Mouse (Mus musculus) forebrain, embryonic 10.5 days (tissue): ENCODE measurements around the gene Man1b1. TPM values are rescaled to one million over a fixed set of nuclear protein-coding genes. Genes with fewer than 3 reads are reported as not detected.

Experiments used
- DNase-seq: peaks from one replicate; pipeline ENCODE4 v3.0.0-alpha.2; 2017; ENCODE audit warnings: low spot score; ENCODE audit errors: extremely low spot score
- H3K27ac ChIP-seq: fragments of 300-500 bp; sonication (generic); 2 replicates; pipeline ENCODE4 v1.5.1; 2016; ENCODE audit warnings: mild to moderate bottlenecking
- H3K27me3 ChIP-seq: fragments of 300-500 bp; sonication (generic); 2 replicates; pipeline ENCODE4 v1.6.1; 2016; ENCODE audit warnings: mild to moderate bottlenecking; ENCODE audit not compliant: poor library complexity, severe bottlenecking
- H3K36me3 ChIP-seq: fragments of 300-500 bp; sonication (generic); replicated peaks from 2 replicates; pipeline ENCODE4 v1.6.1; 2016; ENCODE audit warnings: mild to moderate bottlenecking, moderate library complexity
- H3K4me1 ChIP-seq: fragments of 300-500 bp; sonication (generic); 2 replicates; pipeline ENCODE4 v1.6.1; 2016
- H3K4me3 ChIP-seq: fragments of 300-500 bp; sonication (generic); 2 replicates; pipeline ENCODE4 v1.5.1; 2016; ENCODE audit warnings: mild to moderate bottlenecking, moderate library complexity
- H3K9me3 ChIP-seq: fragments of 300-500 bp; sonication (generic); 2 replicates; pipeline ENCODE4 v1.6.1; 2016; ENCODE audit warnings: mild to moderate bottlenecking, moderate library complexity
- WGBS: fragments of 180-500 bp; shearing (Covaris S2); methylation state at CpG from one replicate; pipeline ENCODE4 v1.1.7; 2016; 5-methylcytosine and 5-hydroxymethylcytosine counted together
- polyA plus RNA-seq: library from polyadenylated mRNA; unstranded; fragments of >200 nt; fragmentation: Nextera tagmentation; extraction: Ambion mirVana; gene quantifications from 2 replicates; pipeline ENCODE4 v1.2.1, GENCODE M21; 2016

Gene Man1b1
- polyA plus RNA-seq, 1 experiment from 2014 or later: 53.5 TPM

- Histone ChIP-seq H3K27ac (no peak within 1 kb of the TSS), H3K4me1 (peaks cover 10% of the 10 kb centered on the region), H3K4me3 (peak within 1 kb of the TSS; percentile 49), H3K36me3 (no peaks in the 10 kb centered on the region), H3K27me3 (peaks cover 74% of the 10 kb centered on the region), H3K9me3 (no peaks in the 10 kb centered on the region)
- peak; percentile 67 for DNase-seq
- 9% methylated on average over 58 of the region's 58 CpGs for WGBS
Measured at GRCm38 (mm10) chr2:25318971-25319773, 13.0 kb upstream of the Man1b1 start, which contains the start of gene Grin1. Grin1 (minus strand) TSS chr2:25319187.

DNA sequence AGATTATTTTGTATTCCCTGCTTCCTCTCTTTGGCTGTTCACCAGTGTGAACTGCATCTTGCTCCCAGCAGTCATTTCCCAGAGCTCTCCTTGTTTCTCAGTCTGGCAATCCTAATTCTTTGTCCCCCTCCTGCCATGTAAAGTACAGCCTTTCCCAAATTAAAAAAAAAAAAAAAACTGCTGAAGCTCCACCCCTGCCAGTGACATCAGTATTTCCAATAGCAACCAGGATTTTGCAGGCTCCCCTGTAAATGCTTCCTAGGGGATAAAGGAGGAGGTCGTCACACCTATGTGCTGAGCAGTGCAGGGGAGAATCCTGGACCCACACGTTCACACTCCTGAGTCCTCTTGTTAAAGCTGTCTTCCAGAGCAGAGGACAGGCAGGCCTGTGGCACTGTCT, 12.1 kb upstream of the Man1b1 start:
- Histone ChIP-seq H3K27me3 (peaks cover 65% of the 10 kb centered on the region), H3K4me1 (peaks cover 10% of the 10 kb centered on the region), H3K4me3 (no peak overlapping the region), H3K36me3 (no peaks in the 10 kb centered on the region), H3K9me3 (no peaks in the 10 kb centered on the region), H3K27ac (no peak overlapping the region)
- no peak for DNase-seq
- 34% methylated on average over 2 of the region's 2 CpGs for WGBS

GRCm38 (mm10) chr2:25326036-25326435, 6.1 kb upstream of the Man1b1 start:
- 80% methylated on average over 2 of the region's 2 CpGs for WGBS
- Histone ChIP-seq H3K4me1 (peaks cover under 1% of the 10 kb centered on the region), H3K27ac (no peak overlapping the region), H3K4me3 (no peak overlapping the region), H3K27me3 (peaks cover 8% of the 10 kb centered on the region), H3K36me3 (no peaks in the 10 kb centered on the region), H3K9me3 (no peaks in the 10 kb centered on the region)
- no peak for DNase-seq

DNA sequence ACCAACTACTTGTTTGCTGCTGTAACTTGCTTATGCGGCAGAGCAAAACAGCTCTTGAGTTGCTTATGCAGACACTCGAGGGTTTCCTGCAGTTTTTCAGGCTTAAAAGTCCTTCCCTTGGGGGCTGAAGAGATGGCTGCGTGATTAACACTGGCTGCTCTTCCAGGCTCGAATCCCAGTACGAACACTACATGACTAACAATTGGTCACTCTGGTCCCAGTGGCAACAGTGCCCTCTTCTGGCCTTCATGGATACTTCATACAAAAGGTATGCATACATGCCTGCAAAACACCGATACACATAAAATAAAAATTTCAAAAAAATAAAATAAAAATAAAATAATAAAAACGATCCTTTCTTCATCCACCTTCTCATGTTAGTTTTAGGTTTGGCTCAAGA, 3.7 kb upstream of the Man1b1 start:
- no peaks in the 10 kb centered on the region for H3K36me3 ChIP-seq
- no peaks in the 10 kb centered on the region for H3K9me3 ChIP-seq
- DNase-seq: no peak

DNA sequence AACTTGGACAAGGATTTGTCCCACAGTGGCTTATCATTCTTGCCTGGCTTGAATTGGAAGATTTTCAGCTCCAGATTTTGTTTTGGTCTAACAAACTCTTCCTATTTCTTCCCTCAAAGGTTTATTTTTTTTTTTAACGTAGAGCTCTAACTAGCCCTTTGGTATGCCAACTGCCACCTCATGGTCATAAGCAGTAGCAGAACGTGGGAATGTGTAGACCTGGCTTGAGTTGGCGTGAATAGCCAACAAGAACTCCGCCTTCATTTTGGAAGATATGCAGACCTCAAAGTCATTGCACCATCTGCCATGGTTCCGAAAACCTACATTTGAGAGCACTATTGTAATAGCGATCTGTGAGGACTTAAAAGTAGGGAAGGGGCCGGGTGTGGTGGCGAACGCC, 668 bp upstream of the Man1b1 start:
- Histone ChIP-seq H3K36me3 (peaks cover 30% of the 10 kb centered on the region), H3K4me1 (peaks cover 21% of the 10 kb centered on the region), H3K27ac (peak overlapping the region; percentile 92), H3K4me3 (peak overlapping the region; percentile 93), H3K27me3 (no peaks in the 10 kb centered on the region), H3K9me3 (no peaks in the 10 kb centered on the region)
- 64% methylated on average over 9 of the region's 9 CpGs for WGBS
- DNase-seq: no peak

More for the DNA sequence above, 3.7 kb upstream of the Man1b1 start:
- peaks cover 14% of the 10 kb centered on the region for H3K4me1 ChIP-seq
- WGBS: 39% methylated on average over 7 of the region's 7 CpGs
- no peak overlapping the region for H3K27ac ChIP-seq
- H3K27me3 ChIP-seq: no peaks in the 10 kb centered on the region
- no peak overlapping the region for H3K4me3 ChIP-seq

DNA sequence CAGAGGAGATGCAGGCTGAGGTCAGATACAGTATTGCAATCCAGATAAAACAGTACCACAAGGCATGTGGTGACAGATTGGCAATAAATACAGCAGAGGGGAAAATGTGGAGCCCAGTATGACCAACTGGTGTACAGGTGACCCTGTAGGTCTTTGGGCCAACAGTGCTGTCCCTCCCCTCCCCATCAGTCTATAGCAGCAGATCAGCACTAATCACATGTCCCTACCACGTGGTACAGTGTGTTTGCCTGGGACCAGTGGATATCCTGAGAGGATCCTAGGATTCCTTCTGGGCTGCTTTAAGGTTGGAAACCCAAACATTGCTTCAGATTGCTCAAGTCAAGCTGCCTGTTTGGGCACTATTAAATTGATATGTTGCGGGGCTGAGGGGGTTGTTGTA, 1.4 kb downstream of the Man1b1 start:
- 90% methylated on average over 2 of the region's 2 CpGs for WGBS
- H3K36me3 ChIP-seq: peaks cover 51% of the 10 kb centered on the region
- DNase-seq: no peak

DNA sequence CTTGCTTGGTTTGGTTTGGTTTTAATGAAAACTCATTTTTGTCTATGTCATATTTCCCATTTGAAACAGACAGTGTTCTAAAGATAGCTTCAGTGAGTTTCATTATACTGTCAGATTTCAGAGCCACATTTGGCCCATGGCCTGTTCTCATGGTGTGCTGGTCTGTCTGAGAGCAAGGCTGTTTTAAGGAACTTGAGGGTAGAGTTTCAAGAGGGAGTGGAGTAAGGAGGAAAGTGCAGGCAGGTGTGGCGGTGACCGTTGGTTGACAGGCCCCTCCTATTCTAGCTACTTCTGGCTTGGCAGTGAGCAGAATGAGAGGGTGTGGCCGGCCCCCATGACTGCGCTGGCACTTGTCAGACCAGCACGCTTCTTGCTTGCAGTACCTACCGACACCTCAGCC, 6.2 kb downstream of the Man1b1 start:
- peaks cover 94% of the 10 kb centered on the region for H3K36me3 ChIP-seq
- H3K4me3 ChIP-seq: no peak overlapping the region
- H3K9me3 ChIP-seq: no peaks in the 10 kb centered on the region
- H3K27me3 ChIP-seq: no peaks in the 10 kb centered on the region
- peaks cover 9% of the 10 kb centered on the region for H3K4me1 ChIP-seq
- WGBS: 97% methylated on average over 6 of the region's 6 CpGs
- no peak overlapping the region for H3K27ac ChIP-seq
- DNase-seq: no peak

More for the DNA sequence above, 1.4 kb downstream of the Man1b1 start:
- Histone ChIP-seq H3K4me1 (peaks cover 21% of the 10 kb centered on the region), H3K27me3 (no peaks in the 10 kb centered on the region), H3K4me3 (peak overlapping the region; percentile 93), H3K27ac (no peak overlapping the region), H3K9me3 (no peaks in the 10 kb centered on the region)

DNA sequence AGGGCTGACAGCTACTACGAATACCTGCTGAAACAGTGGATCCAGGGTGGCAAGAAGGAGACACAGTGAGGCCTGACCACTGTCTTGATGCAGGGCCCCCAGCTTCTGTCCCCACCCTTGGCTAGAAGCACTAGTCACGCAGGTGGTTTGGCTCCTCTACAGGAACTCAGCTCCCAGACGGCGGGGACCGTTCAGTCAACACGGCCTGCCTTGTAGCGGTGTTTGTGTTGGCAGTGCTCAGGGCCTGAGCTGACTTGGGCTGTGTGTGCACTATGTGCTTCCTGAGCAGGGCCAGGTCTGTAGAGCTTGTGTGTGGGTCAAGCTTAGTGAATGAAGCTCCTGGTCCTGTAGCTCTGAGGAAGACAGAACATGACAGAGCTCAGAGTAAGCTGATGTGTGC, 16.0 kb downstream of the Man1b1 start:
- no peak for DNase-seq
- 94% methylated on average over 7 of the region's 7 CpGs for WGBS
- Histone ChIP-seq H3K9me3 (no peaks in the 10 kb centered on the region), H3K4me3 (no peak overlapping the region), H3K36me3 (peaks cover 100% of the 10 kb centered on the region), H3K27ac (no peak overlapping the region), H3K4me1 (no peaks in the 10 kb centered on the region), H3K27me3 (no peaks in the 10 kb centered on the region)

DNA sequence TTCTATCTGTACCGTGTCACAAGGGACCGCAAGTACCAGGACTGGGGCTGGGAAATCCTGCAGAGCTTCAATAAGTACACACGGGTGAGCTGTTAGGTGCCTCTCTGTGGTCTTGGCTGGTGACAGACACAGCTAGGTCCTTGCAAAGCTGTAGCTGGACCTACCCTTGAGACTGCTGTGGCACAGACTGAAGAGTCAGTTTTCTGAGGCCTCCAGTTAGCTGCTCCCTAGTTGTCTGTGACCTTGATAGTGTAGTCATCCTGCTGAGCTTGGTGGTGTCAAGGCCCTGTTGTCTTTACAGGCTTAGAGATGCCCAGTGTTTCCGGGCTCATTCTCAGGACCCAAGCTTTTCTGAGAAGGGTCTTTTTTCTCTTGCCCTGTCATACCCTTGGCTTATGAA, 17.4 kb downstream of the Man1b1 start:
- H3K36me3 ChIP-seq: peaks cover 93% of the 10 kb centered on the region
- no peaks in the 10 kb centered on the region for H3K9me3 ChIP-seq
- H3K27me3 ChIP-seq: no peaks in the 10 kb centered on the region
- no peak overlapping the region for H3K27ac ChIP-seq
- 94% methylated on average over 4 of the region's 4 CpGs for WGBS
- no peaks in the 10 kb centered on the region for H3K4me1 ChIP-seq
- no peak for DNase-seq
- H3K4me3 ChIP-seq: no peak overlapping the region

GRCm38 (mm10) chr2:25350701-25351100, 18.6 kb downstream of the Man1b1 start:
- H3K27ac ChIP-seq: no peak overlapping the region
- H3K9me3 ChIP-seq: no peaks in the 10 kb centered on the region
- DNase-seq: no peak
- H3K4me3 ChIP-seq: no peak overlapping the region
- no peaks in the 10 kb centered on the region for H3K27me3 ChIP-seq
- peaks cover 10% of the 10 kb centered on the region for H3K4me1 ChIP-seq
- H3K36me3 ChIP-seq: peaks cover 81% of the 10 kb centered on the region
- 93% methylated on average over 3 of the region's 3 CpGs for WGBS

GRCm38 (mm10) chr2:25354211-25354610, 22.1 kb downstream of the Man1b1 start:
- Histone ChIP-seq H3K36me3 (peaks cover 46% of the 10 kb centered on the region), H3K27me3 (no peaks in the 10 kb centered on the region), H3K9me3 (no peaks in the 10 kb centered on the region), H3K4me3 (no peak overlapping the region), H3K4me1 (peaks cover 23% of the 10 kb centered on the region), H3K27ac (no peak overlapping the region)
- 94% methylated on average over 6 of the region's 6 CpGs for WGBS
- no peak for DNase-seq

DNA sequence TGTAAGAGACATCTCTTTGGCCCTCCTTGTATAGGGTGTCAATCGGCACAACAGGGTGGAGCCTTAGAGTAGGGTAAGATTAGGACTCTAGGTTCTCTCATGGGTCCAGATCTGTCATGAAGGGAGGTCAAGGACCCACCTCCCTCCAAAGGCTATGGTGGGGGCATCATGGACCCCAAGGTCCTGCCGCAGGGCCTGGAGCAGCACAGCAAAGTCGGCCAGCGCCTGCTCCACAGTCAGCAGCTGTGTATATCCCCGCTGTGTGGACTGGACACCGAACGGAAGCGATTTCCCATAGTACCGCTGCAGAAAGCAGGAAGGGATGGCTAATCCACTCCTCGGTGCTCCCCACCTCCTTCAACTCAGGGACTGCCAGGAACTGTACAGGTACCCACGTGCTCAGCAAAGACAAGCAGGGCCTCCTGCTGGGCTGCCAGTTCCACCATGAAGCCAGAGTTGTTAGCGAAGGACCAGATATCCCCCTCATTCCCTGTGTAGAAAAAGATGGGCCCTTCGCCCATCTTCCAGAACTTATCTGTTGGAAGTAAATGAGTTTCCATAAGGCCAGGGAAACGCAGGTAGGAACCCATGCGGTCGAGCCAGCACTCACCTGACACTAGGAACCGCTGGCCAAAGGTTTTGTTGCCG, 23.4 kb downstream of the Man1b1 start:
- peak overlapping the region; percentile 58 for H3K4me3 ChIP-seq
- H3K36me3 ChIP-seq: peaks cover 33% of the 10 kb centered on the region
- peaks cover 23% of the 10 kb centered on the region for H3K4me1 ChIP-seq
- H3K27ac ChIP-seq: peak overlapping the region; percentile 80
- H3K27me3 ChIP-seq: no peaks in the 10 kb centered on the region
- H3K9me3 ChIP-seq: no peaks in the 10 kb centered on the region
- DNase-seq: no peak
- WGBS: 44% methylated on average over 18 of the region's 18 CpGs
